ENCODE assay signal across 8 mouse cellular contexts in genomic region chr12:17348048-17349036, GRCm38 (mm10). TPM values are rescaled to one million over a fixed set of nuclear protein-coding genes. Genes with fewer than 3 reads are reported as not detected.
DNase-seq lines count a peak whose midpoint lies in the region; ATAC-seq lines count a peak whose summit lies in the region.

Nol10 (plus strand) TSS chr12:17348458.

- peak within 1 kb of the TSS; percentile 86 for H3K27ac ChIP-seq in forebrain, embryonic 10.5 days
- H3K27ac ChIP-seq in heart, embryonic 16.5 days (ENCODE audit: low read length), result peak within 1 kb of the TSS; percentile 54
- peak within 1 kb of the TSS; percentile 45 for H3K27ac ChIP-seq in liver, embryonic 15.5 days (replicated peaks)
- no peak within 1 kb of the TSS for H3K27ac ChIP-seq in neural tube, embryonic 12.5 days

- peak; percentile 98 for ATAC-seq in CD4-positive, CD25-positive, alpha-beta regulatory T cell, adult 4 months
- ATAC-seq in heart, embryonic 16.5 days (replicated peaks; ENCODE audit: extremely low read depth, insufficient read depth, low FRiP score), result peak; percentile 94
- ATAC-seq in liver, embryonic 15.5 days (ENCODE audit: insufficient read depth), result peak; percentile 94
- peak; percentile 97 for ATAC-seq in neural tube, embryonic 12.5 days (ENCODE audit: low FRiP score, low read depth)

- peak within 1 kb of the TSS; percentile 84 for H3K4me3 ChIP-seq in forebrain, embryonic 10.5 days
- H3K4me3 ChIP-seq in heart, embryonic 16.5 days (ENCODE audit: low read length), result peak within 1 kb of the TSS; percentile 93
- peak within 1 kb of the TSS; percentile 78 for H3K4me3 ChIP-seq in liver, embryonic 15.5 days (replicated peaks)
- peak within 1 kb of the TSS; percentile 79 for H3K4me3 ChIP-seq in neural tube, embryonic 12.5 days

- H3K9me3 ChIP-seq in forebrain, embryonic 10.5 days, result no peaks in the 10 kb centered on the region
- H3K9me3 ChIP-seq in heart, embryonic 16.5 days (replicated peaks; ENCODE audit: control insufficient read depth, low read length), result no peaks in the 10 kb centered on the region
- no peaks in the 10 kb centered on the region for H3K9me3 ChIP-seq in liver, embryonic 15.5 days (replicated peaks)
- H3K9me3 ChIP-seq in neural tube, embryonic 12.5 days, result no peaks in the 10 kb centered on the region

- peaks cover 20% of the 10 kb centered on the region for H3K4me1 ChIP-seq in forebrain, embryonic 10.5 days
- peaks cover 11% of the 10 kb centered on the region for H3K4me1 ChIP-seq in heart, embryonic 16.5 days (ENCODE audit: control insufficient read depth, insufficient read depth, low read length)
- peaks cover 18% of the 10 kb centered on the region for H3K4me1 ChIP-seq in liver, embryonic 15.5 days (replicated peaks)
- H3K4me1 ChIP-seq in neural tube, embryonic 12.5 days, result peaks cover 13% of the 10 kb centered on the region; the same call in 1 of the 2 replicates

- peak; percentile 80 for DNase-seq in c-Kit-negative CD71-positive TER-119-positive erythroid progenitor cells, embryonic 14.5 days (ENCODE audit: low read depth, low spot score)
- peak; percentile 88 for DNase-seq in forebrain, embryonic 10.5 days (ENCODE audit: extremely low spot score, low spot score)
- DNase-seq in kidney, postnatal 36 days, result peak; percentile 90 to 95
- DNase-seq in telencephalon, adult 2 months (ENCODE audit: low read depth, low spot score), result peak; percentile 87

- H3K4me2 ChIP-seq in heart, embryonic 16.5 days (ENCODE audit: low read depth, low read length), result peak within 1 kb of the TSS; percentile 95
- peak within 1 kb of the TSS; percentile 86 for H3K4me2 ChIP-seq in liver, embryonic 15.5 days
- peak within 1 kb of the TSS; percentile 94 for H3K4me2 ChIP-seq in neural tube, embryonic 12.5 days (replicated peaks)

- no peaks in the 10 kb centered on the region for H3K27me3 ChIP-seq in forebrain, embryonic 10.5 days (ENCODE audit: poor library complexity, severe bottlenecking)
- H3K27me3 ChIP-seq in heart, embryonic 16.5 days (ENCODE audit: control insufficient read depth, insufficient read depth, low read length), result no peaks in the 10 kb centered on the region
- no peaks in the 10 kb centered on the region for H3K27me3 ChIP-seq in liver, embryonic 15.5 days
- H3K27me3 ChIP-seq in neural tube, embryonic 12.5 days (replicated peaks), result no peaks in the 10 kb centered on the region

- under 1% methylated on average over 42 of the region's 42 CpGs for WGBS in forebrain, embryonic 10.5 days
- under 1% methylated on average over 42 of the region's 42 CpGs for WGBS in heart, embryonic 16.5 days
- under 1% methylated on average over 42 of the region's 42 CpGs for WGBS in liver, embryonic 15.5 days (ENCODE audit: insufficient replicate concordance)
- under 1% methylated on average over 42 of the region's 42 CpGs for WGBS in neural tube, embryonic 12.5 days

- H3K36me3 ChIP-seq in forebrain, embryonic 10.5 days (replicated peaks), result peaks cover 31% of the 10 kb centered on the region
- H3K36me3 ChIP-seq in heart, embryonic 16.5 days (ENCODE audit: control insufficient read depth, insufficient read depth), result peaks cover 3% of the 10 kb centered on the region
- peaks cover 18% of the 10 kb centered on the region for H3K36me3 ChIP-seq in liver, embryonic 15.5 days (replicated peaks)
- H3K36me3 ChIP-seq in neural tube, embryonic 12.5 days, result peaks cover 22% of the 10 kb centered on the region

- peak within 1 kb of the TSS; percentile 85 for H3K9ac ChIP-seq in heart, embryonic 16.5 days (ENCODE audit: low read length)
- peak within 1 kb of the TSS; percentile 66 for H3K9ac ChIP-seq in liver, embryonic 15.5 days
- peak within 1 kb of the TSS; percentile 70 for H3K9ac ChIP-seq in neural tube, embryonic 12.5 days

RNA-seq across cellular contexts. Expression of gene Nol10, which starts in this region (rescaled TPM):
- 10 to 100 TPM; 29.4 to 39.4 TPM for polyA plus RNA-seq in CD4-positive, CD25-positive, alpha-beta regulatory T cell, adult 4 months (2017; shearing (Covaris generic))
- polyA plus RNA-seq in forebrain, embryonic 10.5 days (2016; fragmentation: Nextera tagmentation; extraction: Ambion mirVana), result 44.1 and 45.1 TPM in 2 replicates
- polyA plus RNA-seq in heart, embryonic 16.5 days (2015; fragmentation: Nextera tagmentation; extraction: Ambion mirVana), result 11.5 and 12.1 TPM in 2 replicates
- 8.8 and 9.9 TPM in 2 replicates for polyA plus RNA-seq in liver, embryonic 15.5 days (2015; fragmentation: Nextera tagmentation; extraction: Ambion mirVana)
- polyA plus RNA-seq in neural tube, embryonic 12.5 days (2016; fragmentation: Nextera tagmentation; extraction: Ambion mirVana), result 28.6 and 29.9 TPM in 2 replicates
